ENCODE assay signal across 11 mouse cellular contexts in the genomic region with DNA sequence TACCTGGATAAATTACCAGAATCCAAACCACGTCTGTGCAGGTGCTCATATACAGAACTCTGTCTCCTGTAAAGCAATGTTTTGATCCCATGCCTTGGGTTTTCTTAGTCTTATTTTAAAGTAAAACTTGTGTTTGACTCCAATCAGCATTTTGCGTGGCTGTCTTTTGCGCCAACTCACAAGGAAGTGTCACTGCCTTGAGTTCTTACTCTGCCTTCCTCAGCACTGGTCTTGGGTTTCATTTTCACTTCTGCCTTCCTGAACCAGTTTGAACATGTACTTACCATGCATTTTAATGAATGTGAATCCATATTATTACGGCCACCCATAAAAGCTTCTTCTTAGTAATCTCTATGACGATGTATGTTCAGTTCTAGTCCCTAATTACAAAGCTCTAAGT.
DNase-seq lines count a peak whose midpoint lies in the region; ATAC-seq and TF ChIP-seq lines count a peak whose summit lies in the region.
"Had no signal": no experiment of that assay in that cellular context is flagged by ENCODE, and none has a peak within 500 bp of the region (broad histone marks: within the 10 kb centered on the region; RNA-seq: fewer than 3 reads in every experiment).

No protein-coding gene starts in this region.

- TF ChIP-seq POLR2A in thymus, adult 2 months (IDR thresholded peaks at IDR 0.05; ENCODE audit: control insufficient read depth, extremely low read depth, insufficient read depth, low read length, poor library complexity) = no peak

- peak; percentile 38; the same call in 1 of the 2 replicates for ATAC-seq in intestine, postnatal 0 days
- no peak for ATAC-seq in intestine, embryonic 16.5 days
- no peak for ATAC-seq in liver, embryonic 14.5 days (ENCODE audit: insufficient read depth)
- no peak for ATAC-seq in hindbrain, embryonic 14.5 days (ENCODE audit: low FRiP score)

- peaks cover 30% of the 10 kb centered on the region for H3K36me3 ChIP-seq in intestine, postnatal 0 days (ENCODE audit: control insufficient read depth, insufficient read depth)
- H3K36me3 ChIP-seq in intestine, embryonic 16.5 days (ENCODE audit: control insufficient read depth, insufficient read depth, low read length) = peaks cover 2% of the 10 kb centered on the region; the same call in 1 of the 2 replicates
- H3K36me3 ChIP-seq in thymus, adult 2 months (ENCODE audit: control insufficient read depth, insufficient read depth, low read length) = peaks cover 17% of the 10 kb centered on the region
- H3K36me3 ChIP-seq in liver, embryonic 14.5 days (replicated peaks; ENCODE audit: control insufficient read depth, insufficient read depth, low read depth) = peaks cover 83% of the 10 kb centered on the region
- H3K36me3 ChIP-seq in splenic B cell, adult 2 months (ENCODE audit: control insufficient read depth, insufficient read depth, low read length, poor library complexity, severe bottlenecking) = peaks cover 6% of the 10 kb centered on the region
- H3K36me3 ChIP-seq in hindbrain, embryonic 14.5 days (replicated peaks; ENCODE audit: control insufficient read depth, insufficient read depth) = peaks cover 55% of the 10 kb centered on the region

- no peaks in the 10 kb centered on the region for H3K4me1 ChIP-seq in intestine, postnatal 0 days (replicated peaks; ENCODE audit: control insufficient read depth, insufficient read depth, low read length)
- no peaks in the 10 kb centered on the region for H3K4me1 ChIP-seq in intestine, embryonic 16.5 days (ENCODE audit: control insufficient read depth, insufficient read depth, low read length)
- H3K4me1 ChIP-seq in thymus, adult 2 months (replicated peaks; ENCODE audit: control insufficient read depth, insufficient read depth, low read length) = no peaks in the 10 kb centered on the region
- no peaks in the 10 kb centered on the region for H3K4me1 ChIP-seq in liver, embryonic 14.5 days (replicated peaks; ENCODE audit: control insufficient read depth in 2 of 2, insufficient read depth in 2 of 2, low read length in 1 of 2)
- no peaks in the 10 kb centered on the region for H3K4me1 ChIP-seq in hindbrain, embryonic 14.5 days (replicated peaks; ENCODE audit: control insufficient read depth, insufficient read depth, low read length)

- H3K9ac ChIP-seq in intestine, postnatal 0 days (ENCODE audit: low read depth, low read length) = no peak overlapping the region
- no peak overlapping the region for H3K9ac ChIP-seq in intestine, embryonic 16.5 days (ENCODE audit: low read depth, low read length)
- no peak overlapping the region for H3K9ac ChIP-seq in liver, embryonic 14.5 days (replicated peaks)
- no peak overlapping the region for H3K9ac ChIP-seq in hindbrain, embryonic 14.5 days

- 75% methylated on average over 5 of the region's 5 CpGs for WGBS in intestine, postnatal 0 days
- 87% methylated on average over 5 of the region's 5 CpGs for WGBS in intestine, embryonic 16.5 days
- 13% methylated on average over 5 of the region's 5 CpGs for WGBS in thymus, adult 2 months
- 83% methylated on average over 5 of the region's 5 CpGs for WGBS in liver, embryonic 14.5 days (ENCODE audit: insufficient replicate concordance)
- WGBS in hindbrain, embryonic 14.5 days = 95% methylated on average over 5 of the region's 5 CpGs

- no peak for TF ChIP-seq EP300 in liver, embryonic 14.5 days (IDR thresholded peaks at IDR 0.05; ENCODE audit: low read depth)

- no peak overlapping the region; the same call in 1 of the 2 replicates for H3K4me2 ChIP-seq in intestine, postnatal 0 days (replicated peaks; ENCODE audit: low read depth)
- H3K4me2 ChIP-seq in intestine, embryonic 16.5 days (ENCODE audit: low read depth, low read length) = no peak overlapping the region
- H3K4me2 ChIP-seq in liver, embryonic 14.5 days (ENCODE audit: low read depth) = no peak overlapping the region
- no peak overlapping the region for H3K4me2 ChIP-seq in hindbrain, embryonic 14.5 days (replicated peaks)
- H3K4me2 ChIP-seq: heart, embryonic 11.5 days had no signal

- peak; percentile 3 for DNase-seq in thymus, postnatal 25 days
- DNase-seq in thymus, adult 2 months = no peak
- DNase-seq in liver, embryonic 14.5 days (ENCODE audit: low read depth in 3 of 3, low spot score in 3 of 3) = no peak
- peak; percentile 73 for DNase-seq in splenic B cell, adult 2 months (ENCODE audit: low read depth, low spot score)
- DNase-seq in hindbrain, embryonic 14.5 days (ENCODE audit: low spot score) = no peak
- DNase-seq in adrenal gland, postnatal 10 days = no peak
- DNase-seq: cerebellum, adult 11 months; midbrain, embryonic 14.5 days had no signal

- H3K27ac ChIP-seq in intestine, postnatal 0 days (ENCODE audit: low read depth, low read length) = peak overlapping the region; percentile 66
- no peak overlapping the region for H3K27ac ChIP-seq in intestine, embryonic 16.5 days (ENCODE audit: low read length)
- no peak overlapping the region for H3K27ac ChIP-seq in thymus, adult 2 months (ENCODE audit: control insufficient read depth, insufficient read depth, low read length)
- peak overlapping the region; percentile 18; the same call in 1 of the 2 replicates for H3K27ac ChIP-seq in liver, embryonic 14.5 days
- H3K27ac ChIP-seq in hindbrain, embryonic 14.5 days = no peak overlapping the region

- no peak for TF ChIP-seq CTCF in intestine, postnatal 0 days (IDR thresholded peaks at IDR 0.05; ENCODE audit: low read depth)
- TF ChIP-seq CTCF in thymus, adult 2 months (IDR thresholded peaks at IDR 0.05; ENCODE audit: borderline replicate concordance, control insufficient read depth, extremely low read depth, insufficient read depth, low read length, poor library complexity) = no peak
- no peak for TF ChIP-seq CTCF in liver, embryonic 14.5 days (IDR thresholded peaks at IDR 0.05; ENCODE audit: low read depth)

- H3K27me3 ChIP-seq in intestine, postnatal 0 days (replicated peaks; ENCODE audit: control insufficient read depth, insufficient read depth, low read length) = no peaks in the 10 kb centered on the region
- no peaks in the 10 kb centered on the region for H3K27me3 ChIP-seq in intestine, embryonic 16.5 days (replicated peaks; ENCODE audit: control insufficient read depth, insufficient read depth, low read length)
- H3K27me3 ChIP-seq in thymus, adult 2 months (ENCODE audit: control insufficient read depth, insufficient read depth, low read length) = no peaks in the 10 kb centered on the region
- H3K27me3 ChIP-seq in liver, embryonic 14.5 days (ENCODE audit: control insufficient read depth, insufficient read depth, low read length) = no peaks in the 10 kb centered on the region
- no peaks in the 10 kb centered on the region for H3K27me3 ChIP-seq in splenic B cell, adult 2 months (ENCODE audit: control insufficient read depth, insufficient read depth, low read length, poor library complexity, severe bottlenecking)
- H3K27me3 ChIP-seq in hindbrain, embryonic 14.5 days (ENCODE audit: control insufficient read depth, insufficient read depth, low read length) = no peaks in the 10 kb centered on the region

- no peak overlapping the region for H3K4me3 ChIP-seq in intestine, postnatal 0 days (ENCODE audit: low read depth, low read length)
- H3K4me3 ChIP-seq in intestine, embryonic 16.5 days (ENCODE audit: low read length) = no peak overlapping the region
- H3K4me3 ChIP-seq in thymus, adult 2 months (ENCODE audit: control insufficient read depth, insufficient read depth, low read length) = no peak overlapping the region
- no peak overlapping the region for H3K4me3 ChIP-seq in liver, embryonic 14.5 days (ENCODE audit: insufficient read depth in 1 of 2, low read depth in 2 of 2, low read length in 2 of 2)
- H3K4me3 ChIP-seq in hindbrain, embryonic 14.5 days (replicated peaks; ENCODE audit: low read length) = no peak overlapping the region

- no peaks in the 10 kb centered on the region for H3K9me3 ChIP-seq in intestine, postnatal 0 days (ENCODE audit: control insufficient read depth)
- no peaks in the 10 kb centered on the region for H3K9me3 ChIP-seq in intestine, embryonic 16.5 days (ENCODE audit: control insufficient read depth, low read length)
- H3K9me3 ChIP-seq in liver, embryonic 14.5 days (ENCODE audit: control insufficient read depth, low read length) = no peaks in the 10 kb centered on the region
- no peaks in the 10 kb centered on the region for H3K9me3 ChIP-seq in hindbrain, embryonic 14.5 days (ENCODE audit: control insufficient read depth, low read length)

Comparison
In these comparisons a context has a peak if more than half of its experiments do, and no peak if none do; other contexts are left out.
1. H3K27ac ChIP-seq: peak in intestine, postnatal 0 days (single experiment) and liver, embryonic 14.5 days (single experiment); none in intestine, embryonic 16.5 days (single experiment), thymus, adult 2 months (single experiment) and hindbrain, embryonic 14.5 days (single experiment).
2. DNase-seq: peak in thymus, postnatal 25 days (single experiment) and splenic B cell, adult 2 months (single experiment); none in thymus, adult 2 months (single experiment), liver, embryonic 14.5 days (0 of 3), hindbrain, embryonic 14.5 days (single experiment) and adrenal gland, postnatal 10 days (single experiment).